Mouse (Mus musculus): ENCODE measurements around the gene Tinf2. TPM values are rescaled to one million over a fixed set of nuclear protein-coding genes. Genes with fewer than 3 reads are reported as not detected.

Tinf2 gene
- total RNA-seq (2021), result 10 to 100 TPM; 14.1 to 16.3 TPM
- long read RNA-seq, experiment 1, transcript Tinf2-201 (9 exons, 2,956 nt), result major isoform, 6 of 10 reads
- long read RNA-seq, experiment 1, partial matches to known transcripts, result 3 of 10 reads
- long read RNA-seq, experiment 1, other reads (novel, unspliced or antisense), result 1 of 10 reads
- long read RNA-seq, experiment 2, partial matches to known transcripts, result 4 of 13 reads
- long read RNA-seq, experiment 2, other reads (novel, unspliced or antisense), result 5 of 13 reads

DNA sequence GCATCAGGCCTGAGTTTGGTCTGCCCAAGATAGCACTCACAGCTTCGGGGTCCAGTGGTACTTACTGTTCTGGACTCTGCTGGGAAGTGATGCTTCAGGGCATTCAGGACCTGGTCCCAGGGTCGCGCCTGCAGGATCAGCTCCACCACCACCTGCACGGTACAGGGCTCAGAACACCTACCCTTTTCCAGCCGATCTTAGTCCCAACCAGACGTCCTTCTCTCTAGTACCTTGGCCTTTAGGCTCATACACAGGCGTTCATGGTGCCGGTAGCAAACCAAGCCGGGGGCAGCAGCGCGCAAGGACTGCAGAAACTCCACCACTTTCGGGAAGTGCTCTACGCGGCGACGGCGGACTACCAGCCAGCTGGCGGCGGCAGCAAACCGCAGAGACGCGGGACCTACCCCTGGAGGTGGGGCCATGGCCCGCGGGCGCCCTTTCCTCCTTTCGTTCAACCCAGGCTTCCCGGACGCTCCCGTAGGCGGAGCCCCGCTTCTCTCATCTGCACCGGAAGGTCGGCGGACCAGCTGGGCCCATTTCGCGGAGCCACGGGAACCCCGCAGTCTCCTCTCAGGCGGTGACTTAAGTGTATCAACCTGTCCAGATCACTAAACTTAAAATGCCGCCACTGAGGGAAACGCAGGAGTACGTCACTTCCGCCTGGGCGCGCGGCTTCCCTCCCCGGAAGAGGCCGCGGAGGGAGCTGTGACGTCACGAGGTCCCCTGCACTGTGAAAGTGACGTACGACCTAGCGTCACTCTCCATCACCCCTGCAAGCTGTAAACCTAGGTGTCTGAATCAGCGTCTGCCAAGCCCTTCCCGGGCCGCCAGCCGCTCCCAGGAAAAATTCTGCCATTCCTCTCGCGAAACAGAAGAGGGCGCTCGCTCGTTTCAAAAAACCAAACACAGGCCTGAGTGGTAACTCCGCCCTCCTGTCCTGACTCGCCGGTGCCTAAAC is at the start of gene Tinf2:
Gene Tinf2 (minus strand): TSS at position 661 of the 958 bp plus-strand sequence.
- TF ChIP-seq CTCF (IDR thresholded peaks at IDR 0.05), result peak; percentile 81
- DNase-seq (ENCODE audit: extremely low spot score in 1 of 2, low spot score in 2 of 2), result peak; percentile 95
- intact Hi-C loops (cut with DNase I), result loop anchor here (1.0 to 2.0 kb wide), 2 partner anchors 41 to 62 kb away; partner anchors contain the start of gene Rabggta
- H3K4me3 ChIP-seq, result peak within 1 kb of the TSS; percentile 68
- H3K27ac ChIP-seq, result peak within 1 kb of the TSS; percentile 47

GRCm38 (mm10) chr14:55730531-55731032 is 49.0 kb upstream of the Tinf2 start:
- no peak for TF ChIP-seq CTCF (IDR thresholded peaks at IDR 0.05)
- no peak overlapping the region for H3K4me3 ChIP-seq
- H3K27ac ChIP-seq, result no peak overlapping the region; the same call in 1 of the 2 replicates
- intact Hi-C loops (cut with DNase I), result no loop called here
- DNase-seq (ENCODE audit: extremely low spot score in 1 of 2, low spot score in 2 of 2), result no peak

DNA sequence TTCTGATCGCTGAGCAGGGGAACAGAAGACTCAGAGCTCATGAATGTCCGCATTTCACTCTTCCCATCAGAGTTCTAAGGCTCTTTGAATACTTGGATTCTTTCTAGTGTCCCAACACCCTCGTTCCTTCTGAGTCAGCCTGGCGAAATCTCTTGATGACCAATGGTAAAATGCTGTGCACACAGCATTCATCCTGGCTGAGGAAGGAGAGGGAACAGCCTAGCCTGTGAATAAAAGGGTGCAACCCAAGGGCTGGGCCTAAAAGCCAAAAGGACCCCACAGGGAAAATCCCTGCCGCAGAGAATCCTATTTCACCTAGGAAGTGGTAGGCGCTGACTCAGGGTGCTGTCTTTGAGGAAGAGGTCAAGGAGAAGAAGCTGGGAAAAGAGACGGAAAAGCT is 48.5 kb upstream of the Tinf2 start:
- no peak overlapping the region for H3K4me3 ChIP-seq
- intact Hi-C loops (cut with DNase I), result no loop called here
- peak overlapping the region; percentile 20; the same call in 1 of the 2 replicates for H3K27ac ChIP-seq
- no peak for DNase-seq (ENCODE audit: extremely low spot score in 1 of 2, low spot score in 2 of 2)
- TF ChIP-seq CTCF (IDR thresholded peaks at IDR 0.05), result no peak

GRCm38 (mm10) chr14:55727889-55728685 is 46.5 kb upstream of the Tinf2 start:
- Histone ChIP-seq H3K27ac (no peak overlapping the region), H3K4me3 (no peak overlapping the region)
- no peak for DNase-seq (ENCODE audit: extremely low spot score in 1 of 2, low spot score in 2 of 2)
- intact Hi-C loops (cut with DNase I), result no loop called here
- no peak for TF ChIP-seq CTCF (IDR thresholded peaks at IDR 0.05)

- intact Hi-C loops (cut with DNase I), result no loop called here
- no peak for DNase-seq (ENCODE audit: extremely low spot score in 1 of 2, low spot score in 2 of 2)
- no peak overlapping the region for H3K27ac ChIP-seq
- no peak for TF ChIP-seq CTCF (IDR thresholded peaks at IDR 0.05)
- H3K4me3 ChIP-seq, result no peak overlapping the region
Observed at GRCm38 (mm10) chr14:55726261-55726660, 44.6 kb upstream of the Tinf2 start.

- DNase-seq (ENCODE audit: extremely low spot score in 1 of 2, low spot score in 2 of 2), result no peak
- H3K27ac ChIP-seq, result no peak overlapping the region
- H3K4me3 ChIP-seq, result no peak overlapping the region
- no peak for TF ChIP-seq CTCF (IDR thresholded peaks at IDR 0.05)
- intact Hi-C loops (cut with DNase I), result no loop called here
Observed at GRCm38 (mm10) chr14:55724411-55724871, 42.8 kb upstream of the Tinf2 start.

- no peak overlapping the region for H3K4me3 ChIP-seq
- no peak for DNase-seq (ENCODE audit: extremely low spot score in 1 of 2, low spot score in 2 of 2)
- intact Hi-C loops (cut with DNase I), result loop anchor here (2.0 kb wide), 2 partner anchors 21 to 43 kb away; partner anchors contain the start of genes Dhrs1, Nop9 and Tinf2
Observed at GRCm38 (mm10) chr14:55723433-55723832, 41.8 kb upstream of the Tinf2 start.

DNA sequence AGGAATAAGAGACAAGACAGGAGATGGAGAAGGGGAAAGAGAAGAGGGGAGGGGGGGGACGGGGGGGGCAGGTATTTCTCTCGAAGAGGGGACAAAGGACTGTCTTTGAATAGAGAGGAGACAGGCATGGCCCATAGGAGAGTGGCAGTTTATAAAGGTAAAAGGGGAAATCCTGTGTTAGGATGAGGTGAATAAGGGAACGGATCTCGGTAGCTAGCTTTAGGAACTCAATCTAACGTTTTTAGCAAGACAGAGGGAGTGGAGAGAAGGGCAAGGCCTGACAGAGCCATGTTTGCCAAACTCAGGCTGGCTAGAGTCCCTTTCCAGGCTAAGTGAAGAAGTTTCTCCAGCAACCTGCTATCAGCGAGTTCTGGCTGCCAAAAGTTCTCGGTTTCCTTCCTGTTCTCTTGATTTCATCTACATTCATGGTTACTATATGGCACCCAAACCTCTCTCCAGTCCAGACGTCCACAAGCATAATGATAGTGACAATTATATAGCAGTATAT is 40.9 kb upstream of the Tinf2 start:
- DNase-seq (ENCODE audit: extremely low spot score in 1 of 2, low spot score in 2 of 2), result no peak
- Histone ChIP-seq H3K4me3 (no peak overlapping the region), H3K27ac (no peak overlapping the region)
- TF ChIP-seq CTCF (IDR thresholded peaks at IDR 0.05), result no peak
- intact Hi-C loops (cut with DNase I), result loop anchor here (2.0 kb wide), 2 partner anchors 22 to 42 kb away; partner anchors contain the start of genes Dhrs1, Nop9 and Tinf2

More at GRCm38 (mm10) chr14:55723433-55723832, 41.8 kb upstream of the Tinf2 start:
- no peak overlapping the region for H3K27ac ChIP-seq
- TF ChIP-seq CTCF (IDR thresholded peaks at IDR 0.05), result no peak

DNA sequence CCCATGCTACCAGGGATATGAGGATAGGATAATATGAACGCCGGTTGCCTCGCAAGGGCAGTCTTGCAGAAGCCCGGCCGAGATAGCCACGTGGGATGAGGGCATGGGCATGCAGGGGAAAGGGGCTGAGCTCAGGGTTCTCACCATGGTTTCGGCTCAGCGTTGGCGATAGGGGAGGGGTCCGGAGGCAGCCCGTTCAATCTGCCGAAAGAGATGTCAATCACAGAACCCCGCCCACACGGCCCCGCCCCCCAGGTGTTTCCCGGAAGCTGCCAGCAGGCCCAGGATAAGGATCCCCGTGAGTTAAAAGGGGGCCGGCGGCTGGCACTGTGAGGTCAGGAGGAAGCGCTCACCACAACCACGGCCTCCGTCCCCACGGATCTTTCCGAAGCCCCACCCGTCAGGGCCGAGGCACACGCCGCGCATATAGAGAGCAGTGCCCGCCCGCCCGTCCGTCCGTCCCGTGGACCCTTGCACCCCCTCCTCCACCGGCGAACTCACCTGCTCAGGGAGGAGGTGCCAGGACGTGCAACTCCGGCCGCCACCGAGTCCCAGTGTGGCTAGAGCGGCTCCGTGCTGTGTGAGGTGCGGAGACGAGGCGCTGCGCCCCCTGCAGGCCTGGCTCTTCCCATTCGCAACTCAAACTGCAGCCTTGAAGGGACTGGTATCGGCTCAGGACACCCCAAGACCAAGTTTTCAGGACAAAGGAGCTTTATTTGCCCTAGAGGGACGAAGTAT is 40.2 kb upstream of the Tinf2 start, which contains the start of gene Rabggta:
Gene Rabggta (minus strand): TSS at position 564 of the 738 bp plus-strand sequence.
- Histone ChIP-seq H3K27ac (peak within 1 kb of the TSS; percentile 91), H3K4me3 (peak within 1 kb of the TSS; percentile 84)
- peak; percentile 92 to 93 for DNase-seq (ENCODE audit: extremely low spot score in 1 of 2, low spot score in 2 of 2)
- peak; percentile 86 for TF ChIP-seq CTCF (IDR thresholded peaks at IDR 0.05)
- intact Hi-C loops (cut with DNase I), result loop anchor here (2.0 kb wide), 2 partner anchors 23 to 41 kb away; partner anchors contain the start of genes Dhrs1, Nop9 and Tinf2

DNA sequence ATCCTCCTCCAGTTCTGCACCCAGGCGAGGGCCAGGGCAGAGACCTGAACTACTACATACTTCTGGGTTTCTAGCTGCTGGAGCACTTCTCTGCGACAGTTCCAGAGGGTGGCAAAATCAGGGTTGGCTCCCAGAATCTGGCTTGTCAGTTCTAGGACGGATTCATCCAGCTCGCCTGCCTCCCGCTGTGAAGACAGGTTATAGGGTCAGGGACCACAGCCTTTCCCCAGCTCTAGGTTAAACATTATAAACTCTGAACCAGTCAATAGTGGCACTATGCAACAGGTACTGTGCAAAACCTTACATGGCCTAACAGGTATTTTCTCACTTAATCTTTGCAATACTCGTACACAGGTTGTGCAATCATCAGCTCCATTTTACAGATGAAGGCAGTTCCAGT is 39.5 kb upstream of the Tinf2 start:
- H3K27ac ChIP-seq, result peak overlapping the region; percentile 91; the same call in 1 of the 2 replicates
- TF ChIP-seq CTCF (IDR thresholded peaks at IDR 0.05), result no peak
- intact Hi-C loops (cut with DNase I), result no loop called here
- no peak for DNase-seq (ENCODE audit: extremely low spot score in 1 of 2, low spot score in 2 of 2)
- H3K4me3 ChIP-seq, result peak overlapping the region; percentile 84

Data from left cerebral cortex, adult 2 months (tissue).